Mouse (Mus musculus) adrenal gland, adult 8-10 months (tissue): ENCODE measurements at regions not wholly inside any gene's neighbourhood (a gene's known extent, or its start where the extent isn't known, plus 50 kb on each side); places are given as distances from the start of the nearest gene placed in this dataset.

Source experiments
- DNase-seq: peaks from one replicate; pipeline ENCODE4 v3.0.0; 2022

DNA sequence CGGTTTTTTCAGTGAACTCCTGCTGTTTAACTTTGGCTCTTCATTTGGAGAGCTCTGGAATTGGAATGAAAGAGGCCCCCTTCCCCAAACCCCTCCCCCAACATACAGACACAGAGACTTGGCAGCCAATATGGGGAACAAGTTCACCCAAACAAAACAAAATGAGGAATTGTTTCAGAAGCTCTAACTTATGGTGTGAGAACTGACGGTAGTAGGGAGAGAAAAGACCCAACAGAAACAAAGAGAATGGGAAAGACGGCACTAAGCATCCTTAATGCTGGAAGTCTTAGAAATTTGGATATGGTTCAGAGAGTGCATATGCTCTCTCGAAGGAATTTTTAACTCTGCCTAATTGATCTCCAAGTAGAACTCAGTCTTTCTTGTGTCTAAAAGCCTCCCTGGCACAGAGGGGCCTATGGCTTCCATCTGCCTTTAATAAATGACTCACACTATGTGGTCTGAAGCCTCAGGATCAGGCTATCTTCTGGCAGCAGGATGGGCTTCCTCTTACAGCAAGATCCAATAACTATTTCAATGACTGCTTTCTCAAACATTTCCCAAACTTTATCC, 438.2 kb upstream of the Map3k7 start:
- no peak for DNase-seq

DNA sequence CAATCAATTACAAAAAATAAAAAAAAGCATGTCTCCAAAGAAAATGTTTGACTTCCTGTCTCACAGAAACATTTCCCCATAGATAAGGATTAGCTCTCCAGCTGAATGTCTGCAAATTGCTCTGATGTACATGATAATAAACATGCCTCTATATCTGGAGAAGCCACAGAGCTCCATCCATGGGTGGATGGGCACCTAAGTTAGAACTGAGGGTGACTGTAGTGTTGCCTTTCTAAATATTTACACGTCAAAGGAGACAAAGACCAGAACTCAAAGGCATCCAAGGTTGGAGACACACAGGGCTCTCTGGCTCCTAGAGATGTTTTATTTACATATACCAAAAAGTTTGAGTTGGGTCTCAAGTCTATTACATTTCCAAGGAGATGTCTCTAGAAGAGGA, 427.1 kb upstream of the Map3k7 start:
- DNase-seq: no peak

DNA sequence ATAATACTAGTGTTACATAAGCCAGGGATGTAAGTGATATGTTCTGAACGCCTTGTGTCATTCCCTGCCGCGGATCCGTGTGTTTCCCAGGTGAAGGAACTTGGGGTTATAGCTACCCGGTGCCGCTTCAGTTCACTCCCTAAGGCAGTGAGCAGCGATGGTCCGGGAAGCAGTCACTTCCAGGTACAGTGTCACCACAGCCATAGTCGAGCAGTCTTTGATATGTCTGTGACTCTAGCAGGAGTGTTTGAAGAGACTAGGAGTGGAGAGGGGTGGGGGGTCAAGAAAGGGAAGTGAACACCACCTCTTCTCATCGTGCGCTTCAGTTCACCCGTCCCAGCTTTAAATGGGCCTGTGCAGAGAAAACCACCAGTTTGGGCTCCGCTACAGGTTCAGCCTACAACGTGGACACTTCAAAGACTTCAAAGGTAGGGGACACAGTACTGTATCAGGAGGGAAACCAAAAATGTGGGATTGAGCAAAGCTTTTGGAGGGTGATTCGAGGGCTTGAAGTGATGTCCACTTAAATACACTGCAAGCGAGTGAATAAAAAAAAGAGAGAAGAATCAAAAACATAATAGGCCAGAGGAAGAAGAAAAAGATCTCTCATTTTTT, 410.0 kb upstream of the Map3k7 start:
- no peak for DNase-seq

DNA sequence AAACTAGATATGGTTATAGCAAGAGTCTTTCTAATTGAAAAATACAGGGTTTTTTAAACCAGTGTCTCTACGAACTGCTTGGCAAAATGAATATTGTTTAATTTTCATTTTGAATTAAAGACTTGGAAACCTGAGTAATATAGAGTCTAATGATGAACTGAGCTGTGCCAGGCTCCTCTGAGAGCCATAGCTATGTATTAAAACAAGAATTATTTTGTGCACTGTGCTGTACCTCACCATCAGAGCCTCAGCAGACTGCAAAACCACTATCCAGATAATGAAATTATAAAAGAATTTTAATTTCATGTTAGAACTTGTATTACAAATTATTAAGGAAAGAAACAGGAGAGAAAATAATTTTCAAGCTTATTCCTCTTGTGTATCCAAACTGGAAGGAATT, 408.8 kb upstream of the Map3k7 start:
- no peak for DNase-seq

DNA sequence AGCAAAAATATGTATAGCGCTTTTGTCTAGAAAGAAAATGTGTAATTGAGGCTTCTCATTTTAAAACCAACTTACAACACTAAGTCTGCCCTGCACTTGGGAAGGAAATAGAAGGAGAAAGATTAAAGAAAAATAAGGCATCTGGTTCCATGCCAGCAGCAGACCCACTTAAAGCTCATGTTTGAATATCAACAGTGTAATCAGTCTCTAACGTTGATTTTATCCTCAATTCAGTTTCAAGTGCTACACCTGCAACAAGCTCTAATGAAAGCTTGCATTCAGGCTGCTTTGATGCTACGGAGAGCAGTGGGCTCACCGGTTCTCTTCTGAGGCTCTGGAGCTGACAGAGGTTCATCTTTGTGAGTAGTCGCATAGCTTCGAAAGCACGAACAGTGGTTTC, 406.6 kb upstream of the Map3k7 start:
- no peak for DNase-seq

DNA sequence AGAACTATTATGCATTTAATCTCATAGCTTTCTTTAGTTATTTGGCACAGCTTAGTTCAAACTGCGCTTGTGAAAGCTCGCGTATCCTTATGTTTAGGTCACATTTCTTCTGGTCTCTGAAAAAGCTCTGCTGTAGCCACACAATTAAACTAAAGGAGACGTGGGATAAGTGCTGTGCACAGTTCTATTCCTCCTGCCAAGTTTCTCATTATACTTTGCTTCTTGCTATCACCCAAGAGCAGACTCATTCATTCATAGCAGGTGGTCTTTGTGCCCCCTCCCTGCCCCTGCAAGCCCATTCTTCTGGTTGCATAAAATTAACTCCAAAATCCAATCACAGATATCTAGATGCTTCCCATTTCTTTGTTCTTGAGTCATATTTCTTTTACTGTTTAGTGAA, 403.6 kb upstream of the Map3k7 start:
- no peak for DNase-seq

DNA sequence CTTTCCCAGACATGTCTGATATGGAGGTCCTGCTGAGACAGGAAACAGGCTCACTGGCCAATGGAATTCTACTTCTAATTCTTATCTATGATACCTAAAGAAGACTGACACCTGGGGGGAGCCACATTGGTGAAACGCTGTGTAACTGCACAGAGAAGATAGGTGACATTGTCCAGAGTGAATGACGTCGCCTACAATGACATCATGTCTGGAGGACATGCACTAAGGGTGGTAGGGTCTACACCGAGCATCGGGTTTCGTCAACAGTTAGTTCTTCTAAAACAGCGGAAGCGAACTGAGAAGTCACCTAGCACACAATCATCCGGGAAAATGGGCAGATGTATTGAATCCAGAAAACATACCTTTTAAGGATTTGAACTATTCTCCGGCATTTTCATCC, 402.7 kb upstream of the Map3k7 start:
- no peak for DNase-seq

DNA sequence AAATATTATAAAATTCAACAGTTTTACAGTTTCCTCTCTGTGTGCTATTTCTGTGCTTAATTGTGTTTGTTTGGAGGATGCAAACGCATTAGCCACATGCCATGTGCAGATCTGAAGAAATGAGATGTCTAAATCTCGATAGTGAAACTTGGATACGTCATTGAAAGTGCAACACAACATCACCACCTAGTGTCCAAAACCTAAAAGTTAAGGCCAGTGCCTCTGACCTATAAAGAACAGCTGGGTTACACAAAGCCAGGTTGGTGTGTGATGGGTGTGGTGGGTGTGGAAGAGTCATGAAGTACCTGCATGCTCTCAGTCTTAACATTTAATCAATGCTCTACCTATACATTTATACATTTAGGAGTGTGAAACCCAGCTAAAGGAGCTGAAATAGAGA, 402.1 kb upstream of the Map3k7 start:
- no peak for DNase-seq

DNA sequence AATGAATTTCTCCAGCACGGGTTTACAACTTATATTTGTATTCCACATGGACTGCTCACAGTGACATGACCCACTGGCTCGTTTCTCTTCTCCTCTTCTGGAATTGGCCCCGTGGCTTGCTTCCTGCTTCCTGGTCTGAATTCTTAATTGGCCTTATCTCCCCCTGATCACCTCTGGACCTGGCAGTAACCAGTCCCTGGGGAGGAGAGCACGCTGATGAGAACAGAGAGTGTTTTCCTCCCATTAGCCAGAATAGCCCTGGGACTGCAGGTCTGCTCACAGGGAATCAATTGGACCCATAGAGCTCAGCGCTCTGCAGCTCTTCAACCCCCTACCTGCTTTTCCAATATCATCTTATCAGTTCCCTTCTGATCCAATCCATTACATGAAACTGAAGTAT, 397.7 kb upstream of the Map3k7 start:
- no peak for DNase-seq

DNA sequence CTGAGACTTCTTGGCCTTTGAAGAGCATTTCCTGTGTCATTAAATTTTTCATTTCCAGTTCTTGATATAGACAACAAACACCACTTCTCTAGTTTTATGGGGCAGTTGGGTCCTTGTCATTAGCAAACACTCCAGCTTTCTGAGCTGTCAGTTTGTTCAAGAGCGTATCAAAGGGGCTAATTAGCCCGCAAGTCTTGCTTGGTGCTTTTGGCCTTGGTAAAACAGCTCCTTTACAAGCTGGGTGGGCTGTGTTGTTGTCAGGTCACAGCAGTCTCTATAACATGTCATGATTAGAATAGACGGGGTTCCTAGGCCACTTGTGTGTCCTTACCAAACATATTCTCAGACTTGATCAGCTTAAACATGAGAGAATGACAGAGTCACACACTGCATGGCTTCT, 397.1 kb upstream of the Map3k7 start:
- DNase-seq: no peak

DNA sequence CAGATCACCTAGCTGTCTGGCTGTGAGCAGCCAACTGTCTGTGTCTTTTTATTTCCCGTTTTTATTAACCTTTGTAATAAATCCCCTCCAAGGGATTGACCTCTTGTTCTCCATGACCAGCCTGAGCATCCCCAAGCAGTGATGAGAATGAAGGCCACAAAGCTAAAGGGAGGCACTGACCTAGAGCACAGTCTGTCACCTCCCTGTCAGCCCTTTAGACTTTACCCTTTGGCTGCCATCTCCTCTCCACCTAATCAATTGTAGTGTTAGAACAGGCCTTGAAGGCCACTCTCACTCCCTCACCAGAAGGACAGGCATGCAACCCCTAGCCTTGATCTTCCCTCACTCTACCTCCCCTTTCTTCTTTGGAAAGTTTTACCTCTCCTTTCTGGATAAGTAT, 394.2 kb upstream of the Map3k7 start:
- no peak for DNase-seq

DNA sequence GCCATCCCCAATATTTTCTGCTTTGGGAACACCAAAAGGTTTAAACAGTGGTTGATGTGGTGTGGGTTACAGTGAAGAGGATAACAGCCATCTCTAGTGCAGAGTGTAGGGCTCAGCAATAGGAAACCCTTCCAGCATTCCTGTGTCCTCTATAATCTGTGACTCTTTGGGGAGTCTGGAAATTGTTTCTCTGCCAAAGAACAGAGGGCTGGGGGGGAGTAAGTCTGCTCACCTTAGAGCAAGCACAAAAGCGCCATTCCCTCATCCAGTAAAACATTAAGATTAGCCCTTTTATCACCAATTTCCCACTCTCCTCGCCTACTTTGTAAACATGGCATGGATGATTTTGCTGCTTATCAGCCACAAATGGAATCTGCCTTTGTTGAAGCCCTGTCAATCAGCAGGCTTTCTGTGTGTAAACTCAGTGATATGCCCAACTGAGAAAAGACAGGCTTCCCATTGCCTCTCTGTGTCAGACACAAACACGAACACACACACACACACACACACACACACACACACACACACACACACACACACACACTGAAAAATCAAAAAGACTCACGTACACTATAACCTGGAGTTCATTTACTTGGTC, 386.8 kb upstream of the Map3k7 start:
- no peak for DNase-seq

DNA sequence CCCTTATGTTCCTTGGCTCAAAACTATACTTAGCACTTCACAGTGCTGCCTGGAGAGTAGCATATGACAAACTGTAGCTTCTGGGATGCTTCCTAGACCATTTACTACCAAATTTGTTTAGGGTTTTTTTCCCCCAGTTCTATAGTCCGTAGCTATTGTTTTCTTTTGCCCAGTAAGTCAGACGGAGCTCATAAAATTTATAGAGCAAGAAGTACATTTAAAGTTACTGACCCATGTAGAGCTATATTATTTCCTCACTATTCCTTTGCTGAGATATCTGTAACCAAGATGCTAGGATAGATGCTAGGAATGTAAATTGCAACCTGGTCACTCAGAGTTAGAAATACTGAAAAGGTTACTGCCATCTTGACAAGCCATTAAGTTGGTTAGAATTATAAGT, 380.4 kb upstream of the Map3k7 start:
- no peak for DNase-seq

DNA sequence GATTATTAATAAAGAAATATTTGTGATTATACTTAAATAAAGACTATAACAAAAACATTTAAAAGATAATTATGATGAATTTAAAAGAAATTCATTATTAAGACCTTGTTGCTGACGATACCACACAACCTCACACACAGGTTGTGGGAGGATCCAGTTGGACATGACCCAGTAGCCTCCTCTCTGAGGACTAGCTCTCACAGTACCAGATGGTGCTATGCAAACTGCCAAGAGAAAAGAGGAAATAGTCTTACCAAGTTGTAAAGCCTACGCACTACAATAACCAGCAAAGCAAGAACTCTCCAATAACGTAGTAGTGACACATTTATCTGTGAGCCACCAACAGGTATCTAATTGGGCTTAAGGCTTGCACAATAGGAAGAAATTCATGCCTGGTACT, 379.7 kb upstream of the Map3k7 start:
- DNase-seq: no peak

DNA sequence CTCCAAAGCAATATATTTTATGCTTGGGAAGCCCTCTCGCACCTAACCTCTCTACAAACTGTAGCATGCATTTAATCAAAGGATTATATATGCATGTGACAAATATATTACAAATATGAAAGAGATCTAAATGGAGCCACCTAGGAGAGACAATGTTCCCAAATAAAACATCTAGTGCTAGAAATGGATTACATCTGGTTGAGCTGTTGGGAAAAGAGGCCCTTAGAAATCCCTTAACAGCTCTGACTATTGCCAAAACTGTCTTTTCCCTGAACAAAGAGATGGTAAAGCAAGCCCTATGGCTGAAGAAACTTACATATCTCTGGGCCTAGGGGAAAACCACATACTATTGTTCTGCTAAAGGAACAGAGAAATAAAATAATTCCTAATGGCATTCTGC, 369.8 kb upstream of the Map3k7 start:
- DNase-seq: no peak

DNA sequence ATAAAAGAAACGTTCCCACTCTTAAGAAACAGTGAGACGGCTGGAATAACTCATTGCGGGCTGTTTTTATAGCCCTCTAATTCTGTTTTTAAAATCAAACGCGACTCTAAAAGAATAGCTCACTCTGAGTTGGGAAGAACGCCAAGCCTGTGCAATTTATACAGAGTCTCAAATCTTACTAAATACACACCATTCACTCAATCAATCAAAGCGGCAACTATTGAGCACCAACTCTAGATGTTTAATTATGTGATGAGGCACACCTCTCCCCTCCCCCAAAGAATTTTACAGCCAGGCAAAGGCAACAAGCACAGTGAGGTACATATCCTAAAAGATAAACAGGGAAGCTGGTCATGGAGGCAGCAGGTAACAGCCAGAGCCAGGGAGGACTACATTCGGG, 362.4 kb upstream of the Map3k7 start:
- DNase-seq: no peak

DNA sequence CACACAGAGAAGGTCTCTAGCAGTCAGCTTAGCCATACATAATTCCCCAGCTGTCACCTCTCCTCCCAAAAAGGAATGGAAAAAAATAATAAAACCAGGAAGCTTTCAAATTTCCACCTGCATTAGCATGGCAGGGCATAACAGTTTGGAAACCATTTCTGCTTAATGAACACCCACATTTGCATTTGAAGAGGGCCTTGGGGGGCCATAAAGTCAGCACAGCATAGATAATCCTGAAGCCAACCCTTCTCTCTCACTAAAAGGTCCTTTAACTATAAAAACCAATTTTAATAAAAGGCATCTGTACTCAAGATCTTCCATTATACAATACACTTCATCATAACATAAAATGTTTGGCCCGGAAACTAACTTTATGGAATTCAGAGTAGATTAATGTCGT, 360.1 kb upstream of the Map3k7 start:
- DNase-seq: no peak

DNA sequence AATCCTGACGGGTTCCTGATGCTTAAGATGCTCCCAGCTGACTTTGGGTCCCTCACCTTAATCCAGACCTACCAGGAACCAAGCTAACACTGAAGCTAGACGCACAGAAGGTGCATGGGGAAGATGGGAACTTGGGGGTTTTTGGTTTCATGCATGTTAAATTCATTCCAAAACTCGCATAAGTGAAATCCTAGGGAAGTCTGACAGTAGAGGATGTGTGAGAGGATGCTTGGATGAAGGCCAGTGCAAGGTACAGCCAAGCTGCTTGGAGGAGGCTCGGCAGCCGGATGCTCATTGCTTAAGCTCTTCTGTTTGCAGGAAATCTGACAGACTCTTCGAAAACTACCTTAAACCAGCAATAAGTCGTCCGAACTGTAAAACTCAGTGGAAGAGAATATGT, 355.1 kb upstream of the Map3k7 start:
- no peak for DNase-seq

DNA sequence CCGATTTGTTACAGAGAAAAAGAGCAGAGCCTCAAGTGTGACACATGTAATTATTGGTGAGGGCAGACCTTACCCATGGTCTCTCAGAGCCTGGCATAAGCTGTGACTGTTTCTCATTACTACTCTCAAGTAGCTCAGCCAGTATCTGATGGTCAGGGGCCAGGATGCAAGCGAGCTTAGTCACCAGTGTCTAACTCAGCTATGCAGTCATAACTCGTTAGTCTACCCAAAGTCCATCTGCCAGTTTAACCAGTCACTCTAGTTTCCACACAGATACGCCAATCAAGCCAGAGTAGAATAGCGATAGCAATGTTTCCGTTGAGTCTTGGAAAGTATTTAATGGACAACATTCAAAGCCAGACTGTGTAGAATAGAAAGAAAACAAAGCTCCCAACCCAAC, 354.3 kb upstream of the Map3k7 start:
- DNase-seq: no peak

DNA sequence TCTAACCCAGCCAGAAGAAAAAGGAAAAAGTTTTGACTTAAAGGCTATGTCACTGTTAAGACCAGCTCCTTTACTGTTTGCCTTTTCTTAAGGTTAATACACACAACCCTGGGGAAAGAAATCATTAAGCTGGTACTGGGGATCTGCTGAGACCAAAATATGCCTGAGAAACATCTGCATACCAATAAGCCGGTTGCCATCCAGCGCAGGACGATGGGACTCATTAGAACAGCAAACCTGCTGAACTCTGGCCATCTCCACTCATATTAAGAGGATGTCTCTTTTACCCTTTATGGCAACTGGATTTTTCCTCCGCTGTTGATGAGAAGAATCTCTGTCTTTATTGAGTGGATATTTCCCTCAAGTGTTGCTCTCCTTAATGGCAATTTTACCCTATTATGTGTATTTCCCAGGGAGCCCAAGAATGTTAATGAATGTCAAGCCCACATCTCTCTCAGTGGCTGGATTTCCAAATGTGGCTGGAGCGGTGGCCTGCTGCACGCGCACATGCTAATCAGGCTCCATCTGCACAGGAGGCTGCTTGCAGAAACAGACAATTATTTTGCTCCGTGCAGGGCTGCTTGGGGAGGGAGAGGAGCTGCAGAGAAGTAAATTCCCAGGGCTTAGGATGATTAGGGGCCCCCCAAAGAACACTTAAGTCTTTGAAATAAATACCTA, 351.6 kb upstream of the Map3k7 start:
- DNase-seq: no peak

DNA sequence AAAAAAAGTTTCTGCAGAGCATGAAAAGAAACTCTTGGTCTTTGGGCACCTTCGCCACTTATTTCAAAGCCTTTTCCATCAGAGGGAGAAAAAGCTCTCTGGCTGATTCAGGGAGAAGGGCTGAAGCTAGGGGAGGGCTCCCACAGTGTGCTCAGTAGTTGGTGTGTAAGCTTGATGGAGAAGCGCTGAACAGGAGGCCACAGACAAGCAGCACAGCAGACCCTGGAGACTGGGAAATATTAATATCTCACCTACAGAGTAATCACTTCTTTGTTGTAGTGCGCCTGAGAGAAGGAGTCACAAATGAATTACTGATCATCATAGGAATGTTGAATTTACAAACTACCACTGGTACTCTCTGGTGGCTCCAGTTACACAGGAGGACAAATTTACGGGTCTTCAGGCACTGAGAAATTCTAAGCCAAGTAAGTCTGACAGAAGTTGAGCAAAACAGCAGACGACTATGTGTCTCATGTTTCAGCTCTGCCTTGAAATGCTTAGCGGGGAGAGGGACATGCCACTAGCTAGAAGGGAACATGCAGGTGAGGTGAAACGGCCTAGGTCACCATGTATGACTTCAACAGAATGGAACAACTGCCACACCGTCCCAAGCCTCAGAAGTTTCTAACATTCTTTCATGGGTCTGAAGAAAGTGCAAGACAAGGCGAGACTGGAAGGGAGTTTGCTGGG, 350.9 kb upstream of the Map3k7 start:
- DNase-seq: no peak

DNA sequence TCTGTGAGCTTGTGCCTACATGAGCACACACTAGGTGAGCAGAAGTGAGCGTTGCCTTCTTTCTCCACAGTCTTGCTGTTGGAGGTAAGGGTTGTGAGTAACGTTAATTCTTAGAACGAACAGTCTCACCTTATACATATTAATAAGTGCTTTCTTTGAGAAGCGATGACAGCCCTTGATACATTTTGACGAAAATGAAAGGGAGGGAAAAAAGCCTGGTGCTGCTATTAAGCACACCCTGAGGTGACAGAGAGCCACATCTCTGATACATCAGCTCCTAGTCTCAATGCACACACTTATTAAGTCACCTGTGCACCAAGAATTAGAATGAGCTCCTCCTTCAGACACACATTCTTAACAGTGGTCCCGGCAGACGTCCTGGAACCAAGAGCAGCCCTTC, 346.3 kb upstream of the Map3k7 start:
- DNase-seq: no peak

DNA sequence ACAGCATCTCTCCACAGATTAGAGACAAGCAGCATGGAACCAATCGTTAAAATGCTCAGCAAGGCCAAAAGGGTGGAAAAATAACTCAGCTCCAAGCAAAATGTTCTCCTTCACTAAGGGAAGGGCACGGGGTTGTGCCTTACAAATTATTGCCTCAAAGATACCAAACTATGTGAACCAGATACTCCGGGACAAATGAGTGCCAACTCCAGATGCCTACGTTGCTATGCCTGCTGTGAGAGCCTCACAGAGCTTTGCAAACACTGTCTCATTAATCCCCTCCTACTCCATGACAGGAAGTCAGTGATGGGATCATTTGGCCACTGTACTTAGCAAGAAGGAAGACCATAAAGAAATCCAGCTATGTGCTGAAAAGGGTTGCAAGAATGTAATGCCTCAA, 345.9 kb upstream of the Map3k7 start:
- DNase-seq: no peak

DNA sequence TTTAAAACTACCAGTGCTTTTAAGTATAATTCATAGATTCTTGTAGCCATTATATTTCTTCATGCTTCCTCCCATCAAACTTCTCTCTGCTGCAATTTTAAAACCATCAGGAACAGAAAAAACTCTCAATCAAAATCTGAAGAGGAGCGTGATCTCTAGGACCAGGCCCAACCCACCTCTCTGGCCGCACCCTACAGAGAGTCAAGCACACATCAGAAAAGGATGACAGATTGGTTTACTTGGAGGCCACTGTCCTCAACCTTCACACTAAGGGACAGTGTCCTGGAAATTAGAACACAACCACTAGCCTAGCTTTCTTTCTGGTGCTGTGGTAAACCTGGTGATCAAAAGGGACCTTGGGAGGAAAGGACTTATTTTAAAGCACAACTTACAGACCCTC, 342.7 kb upstream of the Map3k7 start:
- no peak for DNase-seq
